Mouse (Mus musculus): ENCODE measurements around the gene Gpr85.
A peak's percentile ranks its signal among the peaks of the same experiment; 100 is the strongest.
"Not testable (repeated sequence)": the region's sequence is repeated elsewhere in the genome, so short reads cannot be mapped to it uniquely, and the experiment has no call there.

Gene Gpr85

DNA sequence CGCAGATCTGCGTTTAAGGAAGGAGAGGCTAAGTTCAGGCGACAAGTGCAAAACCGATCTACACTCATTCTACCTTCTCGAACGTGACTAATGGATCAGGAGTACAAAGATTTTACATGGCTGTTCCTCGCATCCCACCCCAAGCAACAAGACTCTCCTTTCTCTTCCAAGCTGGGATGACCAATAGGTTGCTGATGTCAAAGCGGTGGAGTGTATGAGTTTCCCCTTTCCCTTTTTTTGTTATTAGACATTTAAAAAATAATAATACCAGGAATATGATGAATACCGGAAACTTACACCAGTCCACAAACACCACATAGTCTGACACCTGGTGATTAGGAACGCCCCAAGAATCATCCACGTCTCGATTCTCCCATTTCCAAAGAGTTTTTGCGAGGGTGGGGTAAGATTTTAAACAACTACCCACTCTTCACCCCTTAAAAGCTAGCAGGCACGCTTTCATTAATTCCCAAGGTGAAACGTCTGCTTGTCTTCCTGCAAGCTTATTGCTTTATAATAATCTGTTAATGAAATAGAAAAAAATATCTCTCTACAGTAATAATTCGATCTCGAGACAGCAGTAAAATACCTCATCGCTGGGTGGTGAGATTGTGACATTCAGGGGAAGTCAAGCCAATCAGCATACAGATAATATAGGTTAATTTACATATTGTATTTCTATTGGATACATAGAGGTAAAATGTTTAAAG lies at the start of gene Gpr85:
TSS of gene Gpr85 (minus strand) at position 598 of the 710 bp plus-strand sequence.
- no peak for DNase-seq

DNA sequence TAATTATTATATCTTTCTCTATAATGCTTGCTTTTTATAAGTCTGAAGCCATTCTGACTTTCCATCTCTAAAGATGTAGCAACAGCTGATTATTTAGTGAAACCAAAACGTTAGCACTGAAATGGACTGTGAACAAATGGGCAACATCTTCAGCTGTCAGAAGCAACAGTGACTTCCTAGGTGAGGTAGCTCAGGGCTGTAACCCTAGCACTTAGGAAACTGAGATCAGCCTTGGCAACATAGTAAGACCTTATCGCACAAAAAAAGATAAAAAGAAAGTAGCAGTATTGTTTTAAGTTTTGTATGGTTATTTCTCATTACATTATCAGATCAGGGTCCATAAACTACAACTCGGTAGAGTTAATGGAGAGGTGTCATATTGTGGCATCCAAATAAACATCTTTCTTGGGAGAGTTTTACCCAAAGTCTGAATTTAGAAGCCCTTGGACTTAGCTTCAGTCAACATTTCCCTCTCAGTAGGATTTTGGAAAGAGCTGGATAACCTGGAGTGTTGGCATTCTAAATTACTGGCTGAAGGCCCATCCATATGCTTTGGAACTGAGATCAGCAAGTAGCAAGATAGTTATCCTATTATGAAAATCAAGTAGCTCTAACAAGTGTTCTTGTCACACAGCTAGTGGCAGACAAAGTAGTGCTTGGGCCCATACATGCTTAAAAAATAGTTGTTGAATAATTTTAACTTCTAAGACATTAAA lies 45.3 kb upstream of the Gpr85 start:
- DNase-seq, result no peak

DNA sequence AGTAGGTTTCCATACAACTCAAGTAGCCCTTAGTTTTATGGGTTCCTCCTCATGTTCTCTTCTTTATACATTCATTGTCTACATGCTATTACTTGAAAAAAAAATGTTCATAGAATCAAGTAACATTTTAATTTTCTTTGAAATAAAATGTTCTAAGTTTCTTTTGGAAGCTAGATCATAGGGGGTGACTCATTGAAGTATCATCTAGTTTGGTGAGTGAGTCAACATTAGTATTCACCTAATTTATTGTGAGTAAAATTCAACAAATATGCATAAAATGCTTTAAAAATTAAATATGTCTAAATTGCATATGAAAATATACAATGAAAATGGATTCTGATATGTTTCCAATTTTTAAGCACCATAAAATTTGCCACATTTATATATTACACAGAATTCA lies 43.2 kb upstream of the Gpr85 start:
- DNase-seq, result no peak

DNA sequence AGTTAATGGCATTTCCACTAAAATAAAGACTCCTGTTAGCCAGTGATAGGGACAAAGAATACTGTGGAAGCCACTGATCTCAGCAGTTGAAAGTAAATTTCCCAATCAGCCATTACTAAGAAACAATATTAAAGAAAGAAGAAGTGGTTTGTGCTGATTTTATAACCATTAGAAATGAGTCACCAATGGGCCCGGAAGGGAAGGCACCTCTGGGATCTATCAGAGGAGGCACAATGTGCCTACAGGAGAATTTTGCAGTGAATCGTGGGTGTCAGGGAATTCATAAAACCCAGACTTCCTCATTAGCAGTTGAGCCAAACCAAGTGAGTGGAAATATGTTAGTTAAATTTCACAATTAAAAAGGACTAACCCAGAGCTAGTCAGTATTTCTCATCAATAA lies 34.2 kb upstream of the Gpr85 start:
- DNase-seq, result no peak

DNA sequence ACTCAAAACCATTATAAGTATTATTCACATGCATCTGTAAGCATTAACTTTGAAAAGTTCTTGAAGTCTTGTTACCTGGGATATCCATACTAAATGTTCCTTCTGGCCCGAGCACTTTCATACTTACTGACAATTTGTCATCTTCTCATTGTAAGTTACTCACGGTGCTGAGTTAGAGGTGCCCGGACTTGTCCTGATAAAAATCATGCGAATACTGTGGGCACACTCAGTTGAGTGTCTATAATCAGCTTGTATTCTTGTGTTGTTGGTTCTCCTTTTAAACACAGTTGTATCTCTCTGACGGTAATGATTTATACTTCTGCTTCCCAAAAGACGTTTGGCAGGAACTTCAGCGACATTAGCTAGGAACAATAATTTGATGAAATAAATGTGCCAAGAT lies 32.3 kb upstream of the Gpr85 start:
- no peak for DNase-seq

DNA sequence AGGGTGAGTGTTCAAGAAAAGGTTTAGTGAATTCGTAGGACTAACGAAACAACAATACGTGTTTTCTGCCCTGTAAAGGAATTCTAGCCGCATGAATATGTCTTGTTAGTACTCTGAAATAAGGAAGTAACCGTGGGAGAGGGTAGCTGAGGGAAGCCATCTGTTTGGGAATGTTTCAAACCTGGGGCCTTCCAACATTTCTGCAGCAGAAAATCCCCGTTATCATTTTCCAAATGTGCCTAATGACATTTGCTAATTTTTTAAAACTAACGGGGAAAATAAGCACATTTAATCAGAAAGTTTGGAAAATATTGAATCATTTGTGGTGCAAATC lies 31.9 kb upstream of the Gpr85 start:
- DNase-seq, result no peak

DNA sequence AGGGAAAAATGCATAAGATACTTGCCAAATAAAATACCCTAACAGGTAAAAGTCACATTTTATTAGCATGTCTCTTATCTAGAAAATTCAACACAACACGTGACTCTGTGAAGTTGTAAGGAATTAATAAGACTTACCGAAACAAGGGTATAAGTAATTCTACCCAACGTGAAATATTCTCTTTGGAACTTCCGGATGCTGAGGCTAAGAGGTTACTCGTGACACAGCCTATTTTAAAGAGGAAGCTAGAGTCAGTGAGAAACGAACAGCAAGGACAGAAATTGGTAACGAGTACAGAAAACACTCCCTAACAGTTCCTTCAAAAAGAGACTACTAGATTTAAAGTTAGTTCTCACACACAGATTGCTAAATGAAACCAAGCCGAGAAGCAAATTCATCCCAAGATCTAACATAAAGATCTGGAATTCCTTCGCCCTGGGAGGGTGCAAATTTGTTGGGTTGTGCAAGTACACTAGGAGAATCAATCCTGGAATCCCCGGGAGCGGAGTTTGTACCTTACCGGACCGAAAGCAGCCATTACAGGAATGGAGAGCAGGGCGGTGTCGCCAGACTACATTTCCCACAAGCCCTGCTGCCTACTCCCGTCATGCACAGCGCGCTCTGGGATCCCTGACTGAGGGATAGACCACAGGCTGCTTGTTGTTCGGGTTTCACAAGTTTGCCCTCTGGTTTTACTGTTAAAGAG lies 31.3 kb upstream of the Gpr85 start, which contains the start of gene 2610001J05Rik:
TSS of gene 2610001J05Rik (minus strand) at position 600 of the 706 bp plus-strand sequence.
- peak; percentile 99 for DNase-seq

DNA sequence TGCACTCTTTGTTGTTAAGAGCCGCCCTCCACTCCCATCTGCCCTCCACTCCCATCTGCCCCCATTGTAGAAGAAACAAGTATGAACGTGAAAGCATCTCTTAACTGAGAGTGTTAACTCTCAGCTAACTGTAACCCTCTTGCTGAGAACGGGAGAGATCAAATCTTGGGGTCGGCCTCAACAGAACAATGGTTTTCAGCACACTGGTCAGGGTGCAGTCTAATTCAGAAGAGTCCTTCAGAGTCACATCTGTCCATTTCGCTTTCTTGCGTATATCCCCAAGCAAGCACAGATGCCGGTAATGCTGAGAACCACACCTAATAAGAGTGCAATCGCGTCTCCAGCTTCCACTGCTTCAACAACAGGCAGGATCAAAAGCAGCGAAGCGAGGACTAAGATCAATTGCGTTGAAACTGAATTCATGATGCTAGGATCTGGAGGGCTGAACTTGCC lies 30.6 kb upstream of the Gpr85 start:
- no peak for DNase-seq

DNA sequence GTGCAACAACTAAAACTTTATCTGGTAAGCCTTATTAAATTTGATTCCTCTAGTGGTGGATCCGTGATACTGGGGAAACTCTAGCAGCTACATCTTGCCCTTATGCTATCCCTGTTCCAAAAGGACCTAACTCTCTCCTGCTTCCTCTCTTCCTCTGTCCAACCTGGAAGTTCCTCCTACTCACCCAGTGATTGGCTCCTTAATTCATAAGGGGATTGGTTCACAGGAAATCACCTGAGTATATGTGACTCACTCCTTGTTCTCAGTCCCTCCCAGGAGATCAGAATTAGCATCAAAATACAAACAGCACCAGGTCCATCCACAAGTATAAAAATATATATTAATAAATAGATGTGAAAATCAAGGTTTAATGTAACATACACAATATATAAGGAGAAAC lies 20.9 kb upstream of the Gpr85 start:
- DNase-seq, result no peak

DNA sequence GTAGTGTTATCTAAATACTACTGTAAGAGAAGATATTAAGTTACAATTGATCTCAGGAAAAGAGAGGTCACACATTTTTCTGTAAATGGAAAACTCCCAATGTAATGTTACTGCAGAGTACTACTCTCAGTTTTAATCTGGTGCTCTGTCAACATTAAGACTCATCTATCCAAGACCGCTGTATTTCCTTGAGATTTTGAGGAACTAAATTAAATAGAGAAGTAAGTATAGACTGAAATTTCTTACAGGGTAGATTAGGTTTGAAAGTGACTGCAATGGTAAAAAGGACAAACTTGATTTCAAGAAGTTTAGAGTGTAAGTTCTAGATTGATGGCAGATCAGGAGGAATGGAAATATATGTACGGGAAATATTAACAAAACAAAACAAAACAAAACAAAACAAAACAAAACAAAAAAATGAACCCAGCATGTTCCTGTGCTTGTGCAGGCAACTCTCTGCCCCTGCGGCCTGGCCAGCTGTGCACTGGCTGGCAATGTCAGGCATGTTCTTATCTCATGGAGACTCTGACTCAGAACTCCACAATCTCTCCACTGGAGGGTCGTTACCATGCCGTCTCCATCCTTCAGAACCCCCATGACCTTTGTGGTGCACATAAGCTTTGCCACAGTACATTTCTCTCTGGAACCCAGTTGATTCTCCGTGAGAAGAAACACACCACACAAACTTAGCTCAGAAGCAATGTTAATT lies 20.3 kb upstream of the Gpr85 start:
- DNase-seq, result no peak

DNA sequence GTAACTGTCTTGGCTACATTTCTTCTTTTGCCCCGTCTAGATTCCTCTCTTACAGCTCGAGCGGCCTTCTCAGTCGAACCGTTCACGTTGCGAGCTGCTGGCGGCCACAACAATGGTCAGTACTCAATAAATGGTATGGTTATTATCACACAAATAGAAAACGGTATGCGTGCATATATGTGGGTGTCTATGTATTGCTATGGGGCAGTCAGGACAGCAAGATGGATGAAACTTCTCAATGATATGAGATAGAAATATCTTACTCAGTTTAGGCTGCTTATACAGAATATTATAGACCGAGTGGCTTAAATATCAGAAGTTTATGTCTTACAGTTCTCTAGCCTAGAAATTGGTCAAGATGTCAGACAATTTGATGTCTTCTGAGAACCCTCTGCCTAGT lies 14.5 kb upstream of the Gpr85 start:
- no peak for DNase-seq

DNA sequence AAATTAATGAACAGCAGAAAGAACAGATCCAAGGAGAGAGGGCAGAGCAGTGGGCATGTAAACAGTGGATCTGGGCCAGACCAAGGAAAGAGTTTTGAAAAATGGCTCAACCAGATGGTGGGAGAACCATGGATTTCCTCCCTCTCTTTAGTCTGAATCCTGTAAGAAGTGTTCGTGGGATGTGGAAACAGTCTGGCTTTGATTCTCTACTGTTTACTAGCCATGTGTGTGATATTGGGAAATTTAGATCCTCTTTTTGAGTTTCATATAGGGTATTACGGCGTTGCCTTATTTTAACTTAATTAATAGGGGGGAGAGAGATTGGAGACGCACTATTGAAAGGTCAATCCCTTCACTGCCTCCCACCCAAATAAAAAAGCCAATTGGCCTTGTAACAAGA lies 13.5 kb upstream of the Gpr85 start:
- no peak for DNase-seq

DNA sequence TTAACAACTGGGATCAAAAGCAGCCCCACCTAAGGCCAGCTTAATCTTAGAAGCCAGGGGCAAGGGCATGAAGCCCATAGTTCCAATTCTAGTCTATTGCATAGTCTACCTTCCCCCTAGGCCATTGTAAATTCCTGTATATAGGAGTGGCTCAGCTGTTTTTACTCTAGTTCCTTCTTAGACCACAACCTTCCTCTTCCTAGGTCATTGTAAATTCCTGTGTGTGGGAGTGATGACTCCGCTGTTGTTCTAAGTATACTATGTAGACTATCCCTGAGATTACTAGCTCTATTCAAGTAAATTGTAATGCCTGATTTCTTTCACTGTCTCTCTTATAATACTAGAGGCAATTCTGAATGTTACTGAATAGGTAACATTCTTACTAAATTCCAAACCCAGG lies 6.3 kb upstream of the Gpr85 start:
- DNase-seq, result not testable (repeated sequence)

DNA sequence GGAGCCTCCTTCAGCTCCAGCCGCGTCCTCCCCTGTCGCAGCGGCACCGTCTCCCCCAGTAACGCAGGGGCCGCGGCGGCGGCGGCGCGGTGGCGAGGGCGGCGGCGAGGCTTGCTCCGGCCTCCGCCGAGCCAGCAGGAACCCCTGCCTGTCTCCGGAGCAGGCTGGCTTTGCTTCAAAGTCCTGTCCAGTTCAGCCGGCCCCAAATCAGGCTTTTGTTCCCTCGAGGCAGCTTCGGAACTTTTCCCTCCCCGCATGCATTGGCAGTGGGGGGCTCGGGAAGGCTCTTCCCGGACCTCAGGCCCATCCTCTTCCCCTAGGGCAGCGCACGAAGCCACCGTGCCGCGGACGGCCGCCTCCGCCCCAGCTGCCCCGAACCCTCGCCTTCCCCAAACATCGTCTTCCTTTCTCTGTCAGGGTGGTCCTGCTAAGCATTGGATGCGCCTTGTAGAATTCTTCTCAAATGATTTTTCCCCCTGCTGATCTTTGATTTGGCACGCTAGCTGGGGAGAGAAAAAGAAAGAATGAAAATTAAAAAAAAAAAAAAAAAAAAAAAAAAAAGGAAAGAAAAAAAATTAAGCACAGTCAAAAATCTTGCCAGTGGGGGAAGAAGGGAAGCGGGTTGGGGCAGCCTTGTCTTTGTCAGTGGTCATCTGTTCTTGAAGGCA lies 931 bp downstream of the Gpr85 start:
- DNase-seq, result peak; percentile 97

DNA sequence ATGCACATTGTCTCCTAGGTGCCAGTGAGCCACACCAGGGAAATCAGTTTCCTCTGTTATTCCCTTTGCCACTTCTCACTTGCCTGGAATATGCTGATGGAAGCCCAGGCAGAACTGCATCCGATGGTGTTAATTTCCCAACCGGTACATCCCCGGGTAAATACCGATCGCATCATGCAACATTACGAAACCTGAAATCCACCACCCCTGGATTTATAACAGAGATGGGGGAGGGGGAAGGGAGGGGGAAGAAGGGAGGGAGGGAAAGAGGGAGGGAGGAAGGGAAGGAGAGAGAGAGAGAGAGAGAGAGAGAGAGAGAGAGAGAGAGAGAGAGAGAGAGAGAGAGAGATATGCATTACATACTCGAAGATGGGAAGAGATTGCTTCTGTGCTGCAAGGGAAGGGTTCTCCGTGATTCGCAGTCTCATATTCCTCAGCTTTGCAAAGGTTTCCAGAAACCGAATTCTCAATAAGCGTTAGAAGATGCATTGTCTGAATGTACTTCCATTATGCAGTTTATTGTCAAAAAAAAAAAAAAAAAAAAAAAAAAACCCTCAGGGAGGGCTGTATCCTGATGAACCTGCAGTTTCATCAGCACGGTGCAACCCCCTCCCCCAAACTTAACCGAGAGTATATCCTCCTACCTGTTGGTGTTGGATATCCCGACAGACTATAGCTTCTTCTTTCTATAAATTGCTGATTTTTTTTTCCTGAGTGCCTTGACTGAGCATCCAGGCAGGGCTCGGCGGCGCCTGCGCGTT lies 1.6 kb downstream of the Gpr85 start:
- no peak for DNase-seq

DNA sequence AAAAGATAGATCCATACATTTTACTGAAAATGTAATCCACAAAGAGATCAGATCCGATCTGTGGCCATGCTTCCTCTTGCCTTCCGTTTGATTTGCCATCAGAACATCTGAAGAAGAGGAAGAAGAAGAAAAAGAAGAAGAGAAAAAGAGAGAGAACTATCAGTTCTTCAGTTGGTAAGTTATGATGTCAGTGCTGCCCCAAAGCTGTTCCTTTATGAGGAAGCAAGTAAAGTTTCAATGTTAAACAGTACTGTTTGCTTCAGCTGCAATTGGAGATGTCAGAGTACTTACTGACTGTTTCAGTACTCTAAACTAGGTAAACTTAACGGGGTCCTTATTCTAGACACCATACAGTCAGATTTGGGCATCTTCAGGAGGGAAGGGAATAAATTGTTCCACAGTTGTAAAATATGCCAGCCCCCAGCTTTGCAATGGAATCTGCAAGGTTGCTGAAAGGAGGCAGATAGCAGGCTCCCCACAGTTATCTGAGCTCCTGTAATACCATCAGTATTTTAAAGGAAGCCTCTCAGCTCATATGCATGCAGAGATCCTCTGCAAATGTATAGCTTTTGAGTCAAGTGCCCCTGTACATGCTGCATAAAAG lies 2.7 kb downstream of the Gpr85 start:
- DNase-seq, result no peak

DNA sequence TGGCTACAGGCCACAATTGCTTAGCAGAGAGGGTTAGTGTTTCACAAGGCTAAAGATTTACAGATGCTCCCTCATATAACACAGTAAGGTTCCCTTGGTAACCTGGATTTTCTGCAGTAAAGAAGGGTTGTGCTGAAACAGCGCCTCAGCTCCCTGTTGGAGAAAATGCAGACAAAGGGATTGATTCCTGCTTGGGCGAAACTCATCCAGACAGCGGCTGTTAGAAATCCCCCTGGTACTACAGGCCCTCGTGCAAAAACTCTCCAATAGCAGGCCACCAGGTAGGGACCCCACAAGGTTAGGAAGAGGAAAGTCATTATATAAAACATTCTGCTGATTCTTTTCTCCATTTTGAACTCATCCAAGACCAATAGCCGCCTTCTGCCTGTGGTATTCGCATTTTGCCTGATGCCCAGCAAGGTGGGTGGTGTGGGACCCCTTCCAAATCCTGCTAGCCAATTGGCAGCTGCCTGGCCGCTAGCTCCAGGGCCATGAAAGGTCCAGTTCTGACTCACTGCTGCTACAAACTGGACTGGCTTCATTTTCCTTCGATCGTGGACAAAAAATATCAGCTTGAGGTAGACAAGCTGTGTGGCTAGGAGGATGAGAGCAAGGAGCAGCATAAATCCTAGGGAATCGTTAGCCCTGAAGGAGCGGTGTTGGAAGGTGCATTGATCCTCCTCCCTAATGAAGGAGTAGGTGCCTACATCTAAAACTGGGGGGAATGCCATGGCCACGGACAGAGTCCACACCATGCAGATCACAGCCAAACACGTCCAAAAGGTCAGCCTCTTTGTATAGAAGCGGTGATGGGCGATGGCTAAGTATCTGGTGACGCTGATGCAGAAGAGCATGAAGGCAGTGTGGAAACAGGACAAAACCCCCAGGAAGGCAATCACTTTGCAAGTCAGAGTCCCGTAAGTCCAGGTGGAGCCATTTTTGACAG lies 3.7 kb downstream of the Gpr85 start:
- no peak for DNase-seq

DNA sequence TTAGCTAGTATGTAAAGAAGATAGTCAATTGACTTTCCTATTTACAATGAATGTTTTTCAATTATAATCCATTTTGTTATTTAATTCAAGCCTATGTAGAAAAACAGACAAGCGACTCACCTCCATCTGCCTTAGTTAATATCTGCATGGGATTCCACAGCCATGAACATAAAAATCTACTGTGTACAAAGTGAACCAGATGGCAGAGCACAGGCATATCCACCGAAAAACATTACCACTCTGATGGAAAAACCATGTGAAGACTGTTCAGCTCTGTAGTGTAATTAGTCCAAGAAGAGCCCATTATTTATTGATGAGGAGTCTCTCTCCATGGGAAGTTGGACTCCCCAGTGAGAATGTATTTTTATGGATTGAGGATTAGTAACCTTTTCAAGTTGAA lies 7.0 kb downstream of the Gpr85 start:
- no peak for DNase-seq

DNA sequence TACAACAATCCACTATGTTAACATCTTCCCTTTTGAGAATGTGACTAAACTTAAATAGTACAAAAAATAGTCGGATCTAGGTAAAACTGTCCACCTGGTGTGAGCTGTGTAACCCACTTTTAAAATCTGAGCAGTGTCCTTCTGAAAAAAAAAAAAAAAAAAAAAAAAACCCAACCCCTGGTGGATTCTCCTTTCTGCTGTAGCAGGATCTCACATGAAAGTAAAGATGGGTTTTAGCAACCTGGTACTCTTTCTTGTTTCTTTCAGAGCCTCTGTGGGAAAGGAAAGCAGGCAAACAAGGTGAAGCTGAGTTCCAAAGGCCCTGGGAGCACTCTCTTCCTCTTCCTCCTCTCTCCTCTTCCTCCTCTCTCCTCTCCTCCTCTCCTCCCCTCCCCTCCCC lies 10.9 kb downstream of the Gpr85 start:
- no peak for DNase-seq

DNA sequence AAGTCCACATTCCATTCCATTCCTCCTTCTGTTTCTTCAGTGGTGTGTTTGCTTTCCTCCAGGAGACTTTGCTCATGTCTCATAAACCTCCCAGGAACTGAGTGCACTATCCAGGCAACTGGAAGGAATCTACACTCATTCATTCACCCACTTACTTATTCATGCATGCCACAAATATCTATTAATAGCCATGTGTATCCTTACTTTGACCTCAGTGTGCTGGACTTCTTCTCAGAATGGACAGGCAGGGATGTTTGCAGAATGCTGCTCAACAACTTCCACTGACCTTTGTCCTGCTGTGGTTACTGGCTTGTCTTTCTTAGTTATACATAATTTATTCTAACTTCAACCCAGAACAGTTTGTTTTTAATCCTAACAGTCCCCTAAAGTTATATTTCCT lies 23.1 kb downstream of the Gpr85 start:
- DNase-seq, result no peak
